Mouse (Mus musculus): ENCODE data around the gene Ltbp1. TPM values are rescaled to one million over a fixed set of nuclear protein-coding genes. Genes with fewer than 3 reads are reported as not detected.

Ltbp1 gene
- total and polyA plus RNA-seq, 3 experiments: 2.3 to 6.4 (median 2.5) TPM

GRCm38 (mm10) chr17:75331421-75331951, 326.1 kb downstream of the Ltbp1 start:
- H3K27me3 ChIP-seq (replicated peaks): no peaks in the 10 kb centered on the region
- no peak overlapping the region for H3K27ac ChIP-seq (ENCODE audit: insufficient read depth, low read depth)
- peaks cover 0 to 2% of the 10 kb centered on the region in 2 experiments for H3K36me3 ChIP-seq (replicated peaks in 1 of 2; ENCODE audit: control insufficient read depth in 1 of 2, insufficient read depth in 1 of 2, low read length in 1 of 2)
- dilution Hi-C loops (cut with MboI; ENCODE audit: extremely low pct_ligation_motif_present, extremely low pct_unique_long_range_greater_than_20kb, low sequenced_read_pairs): no loop called here
- peaks cover 8 to 29% of the 10 kb centered on the region in 2 experiments; a peak in 3 of 4 replicates for H3K4me1 ChIP-seq (ENCODE audit: control insufficient read depth in 1 of 2, insufficient read depth in 2 of 2)
- peak overlapping the region; percentile 32; the same call in 1 of the 2 replicates for H3K4me2 ChIP-seq (ENCODE audit: insufficient read depth, low read depth, poor library complexity, severe bottlenecking)
- H3K79me2 ChIP-seq (replicated peaks; ENCODE audit: control insufficient read depth, extremely low read depth, insufficient read depth, poor library complexity, severe bottlenecking): no peaks in the 10 kb centered on the region
- H3K9me3 ChIP-seq (replicated peaks; ENCODE audit: low read length): no peaks in the 10 kb centered on the region
- TF ChIP-seq ELF1 (IDR thresholded peaks at IDR 0.05; ENCODE audit: low read depth, low read length): no peak
- no peak for TF ChIP-seq JUN (IDR thresholded peaks at IDR 0.05; ENCODE audit: insufficient read depth, low read depth, low read length)
- TF ChIP-seq BHLHE40 (IDR thresholded peaks at IDR 0.05; ENCODE audit: low read depth, low read length): no peak
- TF ChIP-seq GABPA (IDR thresholded peaks at IDR 0.05; ENCODE audit: insufficient replicate concordance, low read depth, low read length): no peak
- TF ChIP-seq E2F4 (IDR thresholded peaks at IDR 0.05; ENCODE audit: insufficient replicate concordance, low read depth, low read length): no peak
- no peak for TF ChIP-seq MAX (IDR thresholded peaks at IDR 0.05; ENCODE audit: low read length)
- TF ChIP-seq ZKSCAN1 (IDR thresholded peaks at IDR 0.05; ENCODE audit: borderline replicate concordance, low read depth, low read length): no peak
- TF ChIP-seq UBTF (IDR thresholded peaks at IDR 0.05; ENCODE audit: low read depth, low read length): no peak
- no peak for TF ChIP-seq NELFE (IDR thresholded peaks at IDR 0.05; ENCODE audit: low read depth, low read length)
- TF ChIP-seq MYC (IDR thresholded peaks at IDR 0.05; ENCODE audit: low read depth, low read length): no peak
- no peak for TF ChIP-seq CHD2 (IDR thresholded peaks at IDR 0.05; ENCODE audit: low read length)
- no peak for TF ChIP-seq JUND (conservative IDR thresholded peaks at IDR 0.05; ENCODE audit: low read depth, low read length)
- TF ChIP-seq ETS1 (conservative IDR thresholded peaks at IDR 0.05; ENCODE audit: low read depth, low read length): no peak
- TF ChIP-seq SIN3A (IDR thresholded peaks at IDR 0.05; ENCODE audit: low read length): no peak
- TF ChIP-seq MAZ (IDR thresholded peaks at IDR 0.05; ENCODE audit: low read depth, low read length): no peak
- no peak for TF ChIP-seq ZNF384 (IDR thresholded peaks at IDR 0.05; ENCODE audit: low read depth, low read length)
- TF ChIP-seq IRF4 (IDR thresholded peaks at IDR 0.05; ENCODE audit: low read depth, low read length): no peak
- H3K4me3 ChIP-seq (replicated peaks in 1 of 3; ENCODE audit: low read depth in 2 of 3, low read length in 2 of 3, poor library complexity in 1 of 3): no peak overlapping the region
- DNase-seq (ENCODE audit: extremely low read depth): no peak
- H3K9ac ChIP-seq (ENCODE audit: insufficient read depth, low read depth): no peak overlapping the region
- in situ Hi-C loops (cut with MboI; ENCODE audit: low pct_ligation_motif_present, low pct_unique_long_range_greater_than_20kb, low sequenced_read_pairs): no loop called here

DNA sequence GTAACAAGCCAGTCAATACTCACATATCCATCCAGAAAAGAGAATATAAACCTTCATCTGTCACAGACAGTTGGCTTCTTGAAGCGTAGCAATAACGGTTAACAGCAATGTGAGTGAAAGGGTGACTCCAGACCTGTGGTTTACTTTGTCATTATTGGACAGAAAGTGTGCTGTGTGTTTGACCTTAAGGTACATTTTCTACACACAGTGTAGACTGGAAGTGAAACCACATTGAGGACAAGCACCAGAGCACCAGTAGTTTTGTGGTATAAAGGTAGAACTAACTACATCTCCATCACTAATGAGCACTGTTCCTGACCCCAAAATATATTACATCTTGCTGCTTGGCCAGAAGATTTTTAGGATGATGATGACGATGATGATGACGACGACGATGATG, 326.9 kb downstream of the Ltbp1 start:
- Histone ChIP-seq H3K4me3 (replicated peaks in 1 of 3; ENCODE audit: low read depth in 2 of 3, low read length in 2 of 3, poor library complexity in 1 of 3) (peak overlapping the region in 1 of 3 experiments; percentile 20), H3K9me3 (replicated peaks; ENCODE audit: low read length) (no peaks in the 10 kb centered on the region), H3K27me3 (replicated peaks) (no peaks in the 10 kb centered on the region), H3K79me2 (replicated peaks; ENCODE audit: control insufficient read depth, extremely low read depth, insufficient read depth, poor library complexity, severe bottlenecking) (no peaks in the 10 kb centered on the region), H3K4me1 (ENCODE audit: control insufficient read depth in 1 of 2, insufficient read depth in 2 of 2) (peaks cover 8 to 29% of the 10 kb centered on the region in 2 experiments; a peak in 3 of 4 replicates), H3K4me2 (ENCODE audit: insufficient read depth, low read depth, poor library complexity, severe bottlenecking) (peak overlapping the region; percentile 32), H3K36me3 (replicated peaks in 1 of 2; ENCODE audit: control insufficient read depth in 1 of 2, insufficient read depth in 1 of 2, low read length in 1 of 2) (peaks cover 0 to 2% of the 10 kb centered on the region in 2 experiments), H3K27ac (ENCODE audit: insufficient read depth, low read depth) (no peak overlapping the region), H3K9ac (ENCODE audit: insufficient read depth, low read depth) (no peak overlapping the region)
- dilution Hi-C loops (cut with MboI; ENCODE audit: extremely low pct_ligation_motif_present, extremely low pct_unique_long_range_greater_than_20kb, low sequenced_read_pairs): no loop called here
- TF ChIP-seq EP300 (IDR thresholded peaks at IDR 0.05; ENCODE audit: low read length) (peak; percentile 77), IRF4 (IDR thresholded peaks at IDR 0.05; ENCODE audit: low read depth, low read length) (peak; percentile 89), RAD21 (IDR thresholded peaks at IDR 0.05; ENCODE audit: low read depth, low read length) (no peak), POLR2A (IDR thresholded peaks at IDR 0.05; ENCODE audit: low read depth, low read length) (no peak), TCF12 (IDR thresholded peaks at IDR 0.05; ENCODE audit: low read depth, low read length) (no peak), ZKSCAN1 (IDR thresholded peaks at IDR 0.05; ENCODE audit: borderline replicate concordance, low read depth, low read length) (no peak), POLR2AphosphoS2 (IDR thresholded peaks at IDR 0.05; ENCODE audit: low read depth, low read length) (no peak), MEF2A (IDR thresholded peaks at IDR 0.05; ENCODE audit: borderline replicate concordance, low read depth, low read length) (no peak), HCFC1 (IDR thresholded peaks at IDR 0.05; ENCODE audit: low read depth, low read length) (no peak), BHLHE40 (IDR thresholded peaks at IDR 0.05; ENCODE audit: low read depth, low read length) (peak; percentile 82), MAFK (IDR thresholded peaks at IDR 0.05; ENCODE audit: insufficient replicate concordance, low read length) (0 out of 2 replicates have a peak, but pooled peaks have one; percentile 22), E2F4 (IDR thresholded peaks at IDR 0.05; ENCODE audit: insufficient replicate concordance, low read depth, low read length) (no peak), GABPA (IDR thresholded peaks at IDR 0.05; ENCODE audit: insufficient replicate concordance, low read depth, low read length) (no peak), ELF1 (IDR thresholded peaks at IDR 0.05; ENCODE audit: low read depth, low read length) (no peak)
- DNase-seq (ENCODE audit: extremely low read depth): peak; percentile 52
- in situ Hi-C loops (cut with MboI; ENCODE audit: low pct_ligation_motif_present, low pct_unique_long_range_greater_than_20kb, low sequenced_read_pairs): no loop called here

Measured in CH12.LX (cell line).